ENCODE assay signal across 8 mouse cellular contexts in the genomic region with DNA sequence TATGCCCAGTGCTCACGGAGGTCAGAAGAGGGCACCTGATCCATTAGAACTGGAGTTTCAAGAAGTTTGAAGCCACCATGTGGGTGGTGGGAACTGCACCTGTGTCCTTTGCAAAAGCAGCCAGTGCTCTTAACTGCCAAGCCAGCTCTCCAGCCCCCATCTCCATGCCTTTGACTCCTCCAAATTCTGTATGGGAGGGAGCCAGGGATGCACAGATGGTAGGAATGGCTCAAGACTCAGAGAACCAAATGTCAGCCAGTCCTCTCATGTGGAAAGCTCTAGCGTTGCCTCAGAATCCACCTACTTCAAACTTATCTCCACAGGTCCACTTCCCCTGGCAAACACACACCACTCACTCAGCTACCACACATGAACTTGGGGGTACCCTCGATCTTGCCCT.
"Had no signal": no experiment of that assay in that cellular context is flagged by ENCODE, and none has a peak within 500 bp of the region (broad histone marks: within the 10 kb centered on the region; RNA-seq: fewer than 3 reads in every experiment).

No protein-coding gene starts in this region.

- DNase-seq: kidney, postnatal 10 days; kidney, postnatal 4 days; lung, embryonic 14.5 days; lung, postnatal 10 days; lung, postnatal 4 days; retina, postnatal 1 day; thymus, adult 2 months; thymus, postnatal 25 days had no signal
